Mouse (Mus musculus): ENCODE measurements around the gene Trio. TPM values are rescaled to one million over a fixed set of nuclear protein-coding genes. Genes with fewer than 3 reads are reported as not detected.

Trio gene
- polyA plus RNA-seq (2015; fragmentation: Nextera tagmentation; extraction: Ambion mirVana), result 31.3 and 36.4 TPM in 2 replicates

DNA sequence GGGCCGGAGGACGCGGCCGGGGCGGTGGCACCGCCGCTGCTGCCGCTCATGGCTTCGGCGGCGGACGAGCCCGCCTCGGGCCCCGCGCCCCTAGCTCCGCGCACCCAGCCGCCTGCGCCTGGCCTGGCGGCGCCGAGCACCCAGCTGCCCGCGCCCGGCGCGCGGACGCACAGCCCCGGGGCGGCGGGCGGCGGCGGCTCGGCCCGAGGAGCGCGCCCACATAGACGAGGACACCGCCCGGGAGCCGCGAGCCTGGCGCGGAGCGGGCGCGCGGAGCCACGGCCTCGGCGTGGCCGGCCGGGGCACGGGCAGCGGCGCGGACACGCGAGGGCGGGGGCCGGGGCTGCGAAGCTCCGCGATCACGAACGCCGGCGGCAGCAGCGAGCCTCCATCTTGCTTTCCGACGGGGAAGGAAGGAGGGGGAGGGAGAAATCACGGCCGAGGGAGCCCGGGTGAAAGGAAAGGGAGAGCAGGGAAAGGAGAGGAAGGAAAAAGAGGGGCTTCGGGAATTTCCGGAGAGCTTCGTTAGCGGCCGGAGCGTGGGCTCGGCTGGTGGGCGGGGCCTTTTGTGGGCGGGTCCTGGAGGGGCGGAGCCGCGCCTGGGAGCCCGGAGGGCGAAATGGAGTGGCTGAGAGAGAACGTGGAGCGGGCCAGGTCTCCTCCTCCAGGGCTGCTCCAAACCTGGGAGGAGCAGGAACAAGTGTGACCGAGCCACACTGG is at the start of gene Trio:
TSS of gene Trio (minus strand) at position 402 of the 720 bp plus-strand sequence.
- Histone ChIP-seq H3K9ac (replicated peaks) (peak within 1 kb of the TSS; percentile 99), H3K27me3 (replicated peaks) (no peaks in the 10 kb centered on the region), H3K4me1 (peaks cover 41% of the 10 kb centered on the region), H3K27ac (replicated peaks) (peak within 1 kb of the TSS; percentile 99), H3K4me3 (replicated peaks) (peak within 1 kb of the TSS; percentile 95), H3K9me3 (replicated peaks) (no peaks in the 10 kb centered on the region), H3K36me3 (no peaks in the 10 kb centered on the region), H3K4me2 (peak within 1 kb of the TSS; percentile 82)
- WGBS, result under 1% methylated on average over 78 of the region's 94 CpGs
- ATAC-seq (ENCODE audit: low FRiP score), result peak; percentile 95

GRCm38 (mm10) chr15:28074416-28074970 is 48.8 kb upstream of the Trio start:
- no peaks in the 10 kb centered on the region for H3K9me3 ChIP-seq (replicated peaks)
- H3K27me3 ChIP-seq (replicated peaks), result no peaks in the 10 kb centered on the region
- no peak overlapping the region for H3K27ac ChIP-seq (replicated peaks)
- H3K4me1 ChIP-seq, result peaks cover 5% of the 10 kb centered on the region; the same call in 1 of the 2 replicates
- no peak overlapping the region for H3K4me2 ChIP-seq
- 86% methylated on average over 4 of the region's 4 CpGs for WGBS
- no peak overlapping the region for H3K4me3 ChIP-seq (replicated peaks)
- ATAC-seq (ENCODE audit: low FRiP score), result no peak
- no peak overlapping the region for H3K9ac ChIP-seq (replicated peaks)
- H3K36me3 ChIP-seq, result no peaks in the 10 kb centered on the region

DNA sequence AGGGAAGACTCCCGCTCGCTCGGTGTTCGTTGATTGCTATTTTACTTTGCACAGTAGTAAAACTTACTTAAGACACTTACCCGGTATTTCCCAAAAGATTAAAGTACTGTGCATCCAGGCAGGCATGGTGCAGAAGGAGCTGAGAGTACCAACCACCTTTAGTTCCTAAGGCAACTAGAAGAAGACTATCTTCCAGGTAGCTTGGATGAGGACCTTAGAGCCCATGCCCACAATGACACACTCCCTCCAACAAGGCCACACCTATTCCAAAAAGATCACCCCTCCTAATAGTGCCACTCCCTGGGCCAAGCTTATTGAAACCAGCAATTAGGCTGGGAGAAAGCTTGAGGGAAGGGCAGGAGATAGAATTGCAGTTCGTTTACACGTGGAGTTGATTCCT is 46.0 kb upstream of the Trio start:
- Histone ChIP-seq H3K27me3 (replicated peaks) (no peaks in the 10 kb centered on the region), H3K4me2 (no peak overlapping the region), H3K4me1 (peaks cover 5% of the 10 kb centered on the region; the same call in 1 of the 2 replicates), H3K9ac (replicated peaks) (no peak overlapping the region), H3K9me3 (replicated peaks) (no peaks in the 10 kb centered on the region), H3K27ac (replicated peaks) (no peak overlapping the region), H3K36me3 (no peaks in the 10 kb centered on the region), H3K4me3 (replicated peaks) (no peak overlapping the region)
- WGBS, result 26% methylated on average over 7 of the region's 7 CpGs
- no peak for ATAC-seq (ENCODE audit: low FRiP score)

GRCm38 (mm10) chr15:28070771-28071419 is 45.2 kb upstream of the Trio start:
- under 1% methylated on average over 12 of the region's 12 CpGs for WGBS
- no peak overlapping the region for H3K9ac ChIP-seq (replicated peaks)
- ATAC-seq (ENCODE audit: low FRiP score), result no peak
- no peaks in the 10 kb centered on the region for H3K9me3 ChIP-seq (replicated peaks)
- no peak overlapping the region for H3K27ac ChIP-seq (replicated peaks)
- H3K27me3 ChIP-seq (replicated peaks), result no peaks in the 10 kb centered on the region
- H3K4me3 ChIP-seq (replicated peaks), result no peak overlapping the region
- no peaks in the 10 kb centered on the region for H3K36me3 ChIP-seq
- peak overlapping the region; percentile 29 for H3K4me2 ChIP-seq
- peaks cover 5% of the 10 kb centered on the region; the same call in 1 of the 2 replicates for H3K4me1 ChIP-seq

GRCm38 (mm10) chr15:28070221-28070620 is 44.6 kb upstream of the Trio start:
- ATAC-seq (ENCODE audit: low FRiP score), result no peak

DNA sequence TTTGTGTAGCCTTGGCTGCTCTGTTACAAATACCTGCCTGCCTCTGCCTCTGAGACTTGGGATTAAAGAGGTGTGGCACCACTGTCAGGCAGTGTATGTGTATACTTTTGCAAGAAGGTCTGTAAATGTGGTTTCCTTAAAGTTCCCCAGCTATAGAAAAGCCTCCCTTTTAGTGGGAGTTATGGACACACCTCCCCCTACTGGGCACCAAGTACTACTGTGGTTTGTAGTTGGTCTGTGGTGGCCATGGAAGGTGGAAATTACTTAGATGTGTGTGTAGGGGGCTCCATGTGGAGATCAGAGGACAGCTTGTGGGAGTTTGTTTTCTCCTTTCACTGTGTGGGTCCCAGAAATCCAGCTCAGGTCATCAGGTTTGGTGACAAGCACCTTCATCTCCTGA is 41.7 kb upstream of the Trio start:
- H3K27me3 ChIP-seq (replicated peaks), result no peaks in the 10 kb centered on the region
- H3K27ac ChIP-seq (replicated peaks), result no peak overlapping the region
- no peak overlapping the region for H3K4me3 ChIP-seq (replicated peaks)
- no peaks in the 10 kb centered on the region for H3K9me3 ChIP-seq (replicated peaks)
- no peaks in the 10 kb centered on the region for H3K36me3 ChIP-seq
- no peak for ATAC-seq (ENCODE audit: low FRiP score)
- peaks cover 5% of the 10 kb centered on the region; the same call in 1 of the 2 replicates for H3K4me1 ChIP-seq
- H3K4me2 ChIP-seq, result no peak overlapping the region
- no peak overlapping the region for H3K9ac ChIP-seq (replicated peaks)

More at GRCm38 (mm10) chr15:28070221-28070620, 44.6 kb upstream of the Trio start:
- H3K27me3 ChIP-seq (replicated peaks), result no peaks in the 10 kb centered on the region
- no peak overlapping the region for H3K27ac ChIP-seq (replicated peaks)
- no peak overlapping the region for H3K4me2 ChIP-seq
- WGBS, result 62% methylated on average over 5 of the region's 5 CpGs
- H3K36me3 ChIP-seq, result no peaks in the 10 kb centered on the region
- H3K4me1 ChIP-seq, result peaks cover 5% of the 10 kb centered on the region; the same call in 1 of the 2 replicates
- H3K4me3 ChIP-seq (replicated peaks), result no peak overlapping the region
- H3K9me3 ChIP-seq (replicated peaks), result no peaks in the 10 kb centered on the region
- H3K9ac ChIP-seq (replicated peaks), result no peak overlapping the region

GRCm38 (mm10) chr15:28066468-28066867 is 40.8 kb upstream of the Trio start:
- H3K4me1 ChIP-seq, result peaks cover 5% of the 10 kb centered on the region; the same call in 1 of the 2 replicates
- H3K27ac ChIP-seq (replicated peaks), result no peak overlapping the region
- H3K36me3 ChIP-seq, result no peaks in the 10 kb centered on the region
- WGBS, result 85% methylated on average over 2 of the region's 2 CpGs
- no peak overlapping the region for H3K9ac ChIP-seq (replicated peaks)
- no peak overlapping the region for H3K4me2 ChIP-seq
- no peak for ATAC-seq (ENCODE audit: low FRiP score)
- no peaks in the 10 kb centered on the region for H3K27me3 ChIP-seq (replicated peaks)
- H3K9me3 ChIP-seq (replicated peaks), result no peaks in the 10 kb centered on the region
- H3K4me3 ChIP-seq (replicated peaks), result no peak overlapping the region

DNA sequence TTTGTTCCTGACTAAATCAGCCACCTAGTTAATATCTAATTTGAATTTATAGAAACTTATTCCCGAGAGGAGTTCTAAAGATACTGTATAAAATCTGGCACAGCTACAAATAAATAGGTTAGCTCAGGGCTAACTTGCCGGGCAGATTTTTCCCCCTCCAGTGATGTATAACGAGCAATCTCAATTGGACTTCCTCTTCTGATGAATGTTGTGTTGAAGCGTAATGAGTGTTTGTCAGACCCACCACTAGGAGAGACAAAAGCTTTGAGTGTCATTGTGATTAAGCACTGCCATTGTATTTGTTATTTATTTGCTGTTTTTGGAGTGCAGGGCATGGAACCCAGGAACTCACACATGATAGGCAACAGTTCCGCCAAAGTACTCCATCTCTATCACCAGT is 39.9 kb upstream of the Trio start:
- 37% methylated on average over 5 of the region's 5 CpGs for WGBS
- no peak overlapping the region for H3K9ac ChIP-seq (replicated peaks)

DNA sequence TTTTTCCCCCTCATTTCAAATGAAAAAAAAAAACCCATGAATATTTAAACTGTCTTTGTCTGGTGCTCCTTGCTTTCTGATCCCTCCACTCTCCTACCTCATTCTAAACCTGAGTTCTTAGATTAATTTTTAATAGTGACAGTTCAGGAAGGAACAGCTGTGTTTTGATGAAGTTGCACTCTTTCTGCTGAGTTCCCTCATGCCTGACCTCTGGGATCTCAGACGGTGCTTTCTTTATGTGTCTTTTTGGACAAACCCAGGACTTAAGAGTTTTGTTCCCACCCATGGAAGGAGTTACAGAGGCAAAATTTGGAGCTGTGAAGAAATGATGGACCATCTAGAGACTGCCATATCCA is 39.1 kb upstream of the Trio start:
- no peak for ATAC-seq (ENCODE audit: low FRiP score)
- 24% methylated on average over 1 of the region's 1 CpGs for WGBS
- H3K4me2 ChIP-seq, result no peak overlapping the region

More for the DNA sequence above, 39.9 kb upstream of the Trio start:
- Histone ChIP-seq H3K36me3 (no peaks in the 10 kb centered on the region), H3K4me1 (no peaks in the 10 kb centered on the region), H3K9me3 (replicated peaks) (no peaks in the 10 kb centered on the region), H3K4me2 (no peak overlapping the region), H3K4me3 (replicated peaks) (no peak overlapping the region), H3K27ac (replicated peaks) (no peak overlapping the region), H3K27me3 (replicated peaks) (no peaks in the 10 kb centered on the region)
- no peak for ATAC-seq (ENCODE audit: low FRiP score)

GRCm38 (mm10) chr15:28064081-28064732 is 38.6 kb upstream of the Trio start:
- no peaks in the 10 kb centered on the region for H3K27me3 ChIP-seq (replicated peaks)
- no peaks in the 10 kb centered on the region for H3K9me3 ChIP-seq (replicated peaks)
- no peak overlapping the region for H3K27ac ChIP-seq (replicated peaks)
- H3K36me3 ChIP-seq, result no peaks in the 10 kb centered on the region
- no peak overlapping the region for H3K9ac ChIP-seq (replicated peaks)
- no peak overlapping the region for H3K4me2 ChIP-seq
- H3K4me3 ChIP-seq (replicated peaks), result no peak overlapping the region
- no peaks in the 10 kb centered on the region for H3K4me1 ChIP-seq
- ATAC-seq (ENCODE audit: low FRiP score), result no peak
- 54% methylated on average over 13 of the region's 13 CpGs for WGBS

More for the DNA sequence above, 39.1 kb upstream of the Trio start:
- no peak overlapping the region for H3K9ac ChIP-seq (replicated peaks)
- H3K4me3 ChIP-seq (replicated peaks), result no peak overlapping the region
- no peaks in the 10 kb centered on the region for H3K9me3 ChIP-seq (replicated peaks)
- H3K4me1 ChIP-seq, result no peaks in the 10 kb centered on the region
- no peaks in the 10 kb centered on the region for H3K36me3 ChIP-seq
- no peaks in the 10 kb centered on the region for H3K27me3 ChIP-seq (replicated peaks)
- no peak overlapping the region for H3K27ac ChIP-seq (replicated peaks)

- no peaks in the 10 kb centered on the region for H3K9me3 ChIP-seq (replicated peaks)
- no peak overlapping the region for H3K4me3 ChIP-seq (replicated peaks)
- WGBS, result 98% methylated on average over 2 of the region's 2 CpGs
- ATAC-seq (ENCODE audit: low FRiP score), result no peak
- H3K4me2 ChIP-seq, result no peak overlapping the region
- H3K9ac ChIP-seq (replicated peaks), result no peak overlapping the region
- H3K4me1 ChIP-seq, result no peaks in the 10 kb centered on the region
- H3K27me3 ChIP-seq (replicated peaks), result no peaks in the 10 kb centered on the region
- no peaks in the 10 kb centered on the region for H3K36me3 ChIP-seq
- no peak overlapping the region for H3K27ac ChIP-seq (replicated peaks)
Measured at GRCm38 (mm10) chr15:28063466-28063865, 37.8 kb upstream of the Trio start.

All from neural tube, embryonic 15.5 days (tissue).